In the genomic region with DNA sequence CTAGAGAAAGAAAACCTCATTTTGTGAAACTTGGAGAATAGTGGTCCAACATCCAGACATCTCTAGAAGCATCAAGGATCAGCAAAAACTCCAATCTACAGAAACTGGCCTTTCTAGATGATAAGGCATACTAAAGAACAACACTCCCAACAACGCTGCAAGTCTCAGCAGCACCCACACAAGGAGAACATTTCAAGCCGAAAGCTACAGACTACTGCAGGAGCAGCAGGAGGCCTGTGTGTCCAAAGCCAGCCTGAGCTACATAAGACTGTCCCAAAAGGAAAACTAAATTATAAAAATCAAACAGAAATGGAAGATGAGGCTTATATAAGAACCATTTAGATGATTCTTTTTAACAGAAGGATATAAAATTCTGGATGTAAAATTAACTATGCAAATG, we compare ENCODE assay signal across 25 mouse cellular contexts.
"Had no signal": no experiment of that assay in that cellular context is flagged by ENCODE, and none has a peak within 500 bp of the region (broad histone marks: within the 10 kb centered on the region; RNA-seq: fewer than 3 reads in every experiment).

No protein-coding gene starts in this region.

- H3K27ac ChIP-seq: heart, adult 2 months; heart, embryonic 13.5 days; heart, embryonic 15.5 days; hindbrain, embryonic 13.5 days; hindbrain, embryonic 15.5 days; hindbrain, postnatal 0 days; kidney, embryonic 15.5 days; kidney, postnatal 0 days; limb, embryonic 13.5 days; limb, embryonic 15.5 days; liver, embryonic 12.5 days; liver, embryonic 14.5 days had no signal

- H3K4me3 ChIP-seq: heart, adult 2 months; heart, embryonic 13.5 days; heart, embryonic 15.5 days; hindbrain, embryonic 13.5 days; hindbrain, embryonic 15.5 days; kidney, embryonic 15.5 days; limb, embryonic 13.5 days; limb, embryonic 15.5 days; liver, embryonic 12.5 days had no signal

- DNase-seq: gastrocnemius, postnatal 14 days; gastrocnemius, postnatal 36 days; heart, adult 11 months; heart, adult 2 months; heart, postnatal 14 days; heart, postnatal 36 days; kidney, adult 11 months; kidney, adult 2 months; kidney, adult 9 months; kidney, postnatal 14 days; kidney, postnatal 36 days; layer of hippocampus, postnatal 36 days; left cerebral cortex, postnatal 4 days had no signal

- ATAC-seq: hindbrain, postnatal 0 days; intestine, embryonic 16.5 days; liver, embryonic 12.5 days had no signal
